In the genomic region with DNA sequence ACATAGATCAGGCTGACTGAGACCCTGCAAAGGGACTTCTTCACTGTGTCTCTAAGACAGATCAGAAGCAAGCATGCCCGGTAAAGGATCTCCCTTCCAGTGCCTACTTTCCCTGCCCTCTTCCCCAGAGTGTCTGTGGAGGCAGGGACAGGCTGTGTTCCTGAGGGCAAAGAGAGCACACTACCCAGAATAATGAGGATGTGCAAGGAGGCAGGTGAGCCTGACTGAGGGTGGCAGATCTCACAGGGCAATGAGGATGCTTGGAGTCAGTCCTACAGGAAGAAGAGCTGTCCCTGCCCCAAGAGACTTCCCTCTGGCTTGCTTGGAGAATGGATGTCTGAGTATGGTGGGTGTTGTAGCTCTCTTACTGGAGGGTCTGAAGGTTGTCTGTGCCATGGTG, we compare ENCODE assay signal across 9 mouse cellular contexts.
DNase-seq lines count a peak whose midpoint lies in the region; ATAC-seq and TF ChIP-seq lines count a peak whose summit lies in the region.
"Had no signal": no experiment of that assay in that cellular context is flagged by ENCODE, and none has a peak within 500 bp of the region (broad histone marks: within the 10 kb centered on the region; RNA-seq: fewer than 3 reads in every experiment).

No protein-coding gene starts in this region.

- peaks cover 7% of the 10 kb centered on the region; the same call in 1 of the 2 replicates for H3K27me3 ChIP-seq in limb, embryonic 12.5 days
- peaks cover 19% of the 10 kb centered on the region for H3K27me3 ChIP-seq in limb, embryonic 10.5 days (ENCODE audit: low read depth, poor library complexity, severe bottlenecking)
- H3K27me3 ChIP-seq in forebrain, embryonic 10.5 days (ENCODE audit: poor library complexity, severe bottlenecking), result peaks cover 12% of the 10 kb centered on the region; the same call in 1 of the 2 replicates
- H3K27me3 ChIP-seq in limb, embryonic 14.5 days (ENCODE audit: control insufficient read depth, insufficient read depth, low read length), result no peaks in the 10 kb centered on the region

- no peak overlapping the region for H3K27ac ChIP-seq in limb, embryonic 12.5 days
- H3K27ac ChIP-seq in limb, embryonic 10.5 days, result no peak overlapping the region
- H3K27ac ChIP-seq in forebrain, embryonic 10.5 days, result peak overlapping the region; percentile 84
- no peak overlapping the region for H3K27ac ChIP-seq in limb, embryonic 14.5 days (replicated peaks; ENCODE audit: low read depth, low read length)

- no peaks in the 10 kb centered on the region for H3K36me3 ChIP-seq in limb, embryonic 12.5 days
- no peaks in the 10 kb centered on the region for H3K36me3 ChIP-seq in limb, embryonic 10.5 days
- no peaks in the 10 kb centered on the region for H3K36me3 ChIP-seq in forebrain, embryonic 10.5 days (replicated peaks)
- H3K36me3 ChIP-seq in limb, embryonic 14.5 days (ENCODE audit: control insufficient read depth, insufficient read depth, low read length), result no peaks in the 10 kb centered on the region

- H3K4me2 ChIP-seq in limb, embryonic 12.5 days, result 0 out of 2 replicates have a peak overlapping the region, but pooled peaks have one; percentile 10
- peak overlapping the region; percentile 54; the same call in 1 of the 2 replicates for H3K4me2 ChIP-seq in limb, embryonic 14.5 days (replicated peaks; ENCODE audit: low read depth, low read length, severe bottlenecking)

- no peaks in the 10 kb centered on the region for H3K9me3 ChIP-seq in limb, embryonic 12.5 days
- H3K9me3 ChIP-seq in limb, embryonic 10.5 days (replicated peaks), result no peaks in the 10 kb centered on the region
- no peaks in the 10 kb centered on the region for H3K9me3 ChIP-seq in forebrain, embryonic 10.5 days
- H3K9me3 ChIP-seq in limb, embryonic 14.5 days (ENCODE audit: control insufficient read depth, low read length), result no peaks in the 10 kb centered on the region

- DNase-seq in limb, embryonic 10.5 days (ENCODE audit: low spot score), result no peak
- DNase-seq in forebrain, embryonic 10.5 days (ENCODE audit: extremely low spot score, low spot score), result no peak
- no peak for DNase-seq in limb, embryonic 14.5 days (ENCODE audit: low spot score)
- peak; percentile 37 for DNase-seq in retina, embryonic 14.5 days (ENCODE audit: low spot score)
- no peak for DNase-seq in lung, postnatal 14 days
- no peak for DNase-seq in kidney, adult 18-20 months
- no peak for DNase-seq in urinary bladder, postnatal 10 days (ENCODE audit: low spot score)
- DNase-seq: thymus, postnatal 36 days had no signal

- ATAC-seq in limb, embryonic 12.5 days (ENCODE audit: insufficient number of reproducible peaks, insufficient read depth, low FRiP score, low TSS enrichment, low read depth), result no peak
- no peak for ATAC-seq in limb, embryonic 14.5 days (ENCODE audit: low FRiP score, low read depth)

- H3K4me3 ChIP-seq in limb, embryonic 12.5 days (replicated peaks), result no peak overlapping the region
- no peak overlapping the region for H3K4me3 ChIP-seq in limb, embryonic 10.5 days
- peak overlapping the region; percentile 49; the same call in 1 of the 2 replicates for H3K4me3 ChIP-seq in forebrain, embryonic 10.5 days
- H3K4me3 ChIP-seq in limb, embryonic 14.5 days (replicated peaks; ENCODE audit: low read length), result no peak overlapping the region

- H3K9ac ChIP-seq in limb, embryonic 12.5 days (replicated peaks), result no peak overlapping the region
- H3K9ac ChIP-seq in limb, embryonic 14.5 days (ENCODE audit: low read depth, low read length, severe bottlenecking), result no peak overlapping the region

- no peak for TF ChIP-seq POLR2A in limb, embryonic 14.5 days (IDR thresholded peaks at IDR 0.05; ENCODE audit: borderline replicate concordance, extremely low read depth, insufficient read depth, insufficient read length)

- 0 out of 2 replicates have a peak, but pooled peaks cover 10% of the 10 kb centered on the region for H3K4me1 ChIP-seq in limb, embryonic 12.5 days (replicated peaks)
- H3K4me1 ChIP-seq in limb, embryonic 10.5 days, result peaks cover 7% of the 10 kb centered on the region
- peaks cover 21% of the 10 kb centered on the region for H3K4me1 ChIP-seq in forebrain, embryonic 10.5 days
- H3K4me1 ChIP-seq in limb, embryonic 14.5 days (ENCODE audit: control insufficient read depth, insufficient read depth, low read length), result no peaks in the 10 kb centered on the region

- 82% methylated on average over 1 of the region's 1 CpGs for WGBS in limb, embryonic 12.5 days
- WGBS in limb, embryonic 10.5 days, result 75% methylated on average over 1 of the region's 1 CpGs
- 54% methylated on average over 1 of the region's 1 CpGs for WGBS in forebrain, embryonic 10.5 days
- 65% methylated on average over 1 of the region's 1 CpGs for WGBS in limb, embryonic 14.5 days
